Mouse (Mus musculus) kidney, postnatal 0 days (tissue): ENCODE measurements around the gene Magea2. TPM values are rescaled to one million over a fixed set of nuclear protein-coding genes. Genes with fewer than 3 reads are reported as not detected.
"Not testable (repeated sequence)": the region's sequence is repeated elsewhere in the genome, so short reads cannot be mapped to it uniquely, and the experiment has no call there.

Experiments
- ATAC-seq: fragments of 200-750 bp; cut with Nextera tagmentation; replicated peaks from 2 replicates; pipeline ENCODE4 v1.8.0; 2017; ENCODE audit warnings: low read depth, moderate number of reproducible peaks, moderate TSS enrichment, moderate library complexity; ENCODE audit not compliant: low FRiP score
- DNase-seq: peaks from one replicate; pipeline ENCODE4 v3.0.0-alpha.2; 2016; ENCODE audit warnings: low spot score
- H3K27ac ChIP-seq: fragments of 300-500 bp; sonication (generic); 2 replicates; pipeline ENCODE4 v1.5.1; 2014; ENCODE audit warnings: mild to moderate bottlenecking
- H3K27me3 ChIP-seq: fragments of 300-500 bp; sonication (generic); 2 replicates; pipeline ENCODE4 v1.6.1; 2014; ENCODE audit warnings: low read length, mixed read lengths; ENCODE audit not compliant: insufficient read depth
- H3K36me3 ChIP-seq: fragments of 300-500 bp; sonication (generic); 2 replicates; pipeline ENCODE4 v1.6.1; 2014; ENCODE audit warnings: low read length, mixed read lengths; ENCODE audit not compliant: insufficient read depth
- H3K4me1 ChIP-seq: fragments of 300-500 bp; sonication (generic); replicated peaks from 2 replicates; pipeline ENCODE4 v1.6.1; 2014; ENCODE audit warnings: antibody characterized with exemption, low read length, mixed read lengths; ENCODE audit not compliant: insufficient read depth
- H3K4me2 ChIP-seq: fragments of 300-500 bp; sonication (generic); 2 replicates; pipeline ENCODE4 v1.6.1; 2014; ENCODE audit warnings: mild to moderate bottlenecking, low read length, moderate library complexity, mixed read lengths
- H3K4me3 ChIP-seq: fragments of 300-500 bp; sonication (generic); replicated peaks from 2 replicates; pipeline ENCODE4 v1.5.1; 2014; ENCODE audit warnings: low read depth, low read length
- H3K9ac ChIP-seq: fragments of 300-500 bp; sonication (generic); 2 replicates; pipeline ENCODE4 v1.6.1; 2014; ENCODE audit warnings: low read depth, low read length
- H3K9me3 ChIP-seq: fragments of 300-500 bp; sonication (generic); replicated peaks from 2 replicates; pipeline ENCODE4 v1.6.1; 2016; ENCODE audit warnings: low read length, inconsistent platforms, mixed read lengths
- CTCF ChIP-seq: IDR thresholded peaks from 2 replicates; pipeline ENCODE4 v1.5.1; 2016; ENCODE audit warnings: antibody characterized with exemption, low read depth, mild to moderate bottlenecking, moderate library complexity
- WGBS: fragments of 180-500 bp; shearing (Covaris S2); extraction: QIAGEN DNeasy Blood & Tissue Kit; methylation state at CpG from one replicate; pipeline ENCODE4 v1.1.7; 2014; 5-methylcytosine and 5-hydroxymethylcytosine counted together
- polyA plus RNA-seq: library from polyadenylated mRNA; unstranded; fragments of >200 nt; fragmentation: Nextera tagmentation; extraction: Ambion mirVana; gene quantifications from 2 replicates; pipeline ENCODE4 v1.2.1, GENCODE M21; 2015

Gene Magea2
- polyA plus RNA-seq: not detected in 2 replicates

DNA sequence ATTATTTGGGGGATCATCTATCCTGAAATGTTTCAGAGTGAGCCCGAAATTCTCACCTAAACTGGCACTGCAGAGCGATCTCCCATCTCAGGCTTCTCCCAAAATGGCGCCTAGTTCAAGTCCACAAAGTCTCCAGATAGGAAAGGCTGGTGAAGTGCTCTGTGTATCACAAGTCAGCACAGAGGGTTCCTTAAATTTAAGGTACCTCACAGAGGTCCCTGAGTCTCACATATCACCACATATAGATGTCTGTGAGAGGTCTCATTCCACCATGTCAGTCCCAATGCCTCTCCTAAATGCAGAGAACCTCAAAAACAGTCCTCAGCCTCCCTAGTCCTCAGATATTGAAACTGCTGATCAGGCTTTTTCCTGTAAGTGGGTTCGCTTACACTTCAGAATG lies at the start of gene Magea2:
Gene Magea2, minus strand, starts transcription at position 101 of the 400 bp plus-strand sequence.
- ATAC-seq, H3K4me1 ChIP-seq, H3K4me3 ChIP-seq, H3K36me3 ChIP-seq, H3K9me3 ChIP-seq, H3K4me2 ChIP-seq, H3K27ac ChIP-seq, H3K9ac ChIP-seq, DNase-seq, H3K27me3 ChIP-seq: not testable (repeated sequence)
- WGBS: 90% methylated on average over 3 of the region's 4 CpGs

DNA sequence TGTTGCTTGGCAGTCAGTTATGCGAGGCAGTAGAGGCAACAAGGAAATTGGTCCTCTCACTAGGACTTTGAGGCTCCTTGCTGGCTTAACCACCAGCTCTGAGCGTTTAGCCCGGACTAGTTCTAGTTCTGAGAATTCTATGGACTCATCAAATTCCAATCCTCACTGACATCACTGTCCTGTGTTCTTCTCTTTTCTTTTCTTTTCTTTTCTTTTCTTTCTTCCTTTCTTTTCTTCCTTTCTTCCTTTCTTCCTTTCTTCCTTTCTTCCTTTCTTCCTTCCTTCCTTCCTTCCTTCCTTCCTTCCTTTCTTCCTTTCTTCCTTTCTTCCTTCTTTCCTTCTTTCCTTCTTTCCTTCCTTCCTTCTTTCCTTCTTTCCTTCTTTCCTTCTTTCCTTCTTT lies 34.8 kb upstream of the Magea2 start, which contains the start of gene Cldn34b2:
Gene Cldn34b2, minus strand, starts transcription at position 101 of the 400 bp plus-strand sequence.
- not testable (repeated sequence) for DNase-seq, H3K9ac ChIP-seq, H3K9me3 ChIP-seq, H3K27me3 ChIP-seq, H3K4me1 ChIP-seq, H3K4me3 ChIP-seq, ATAC-seq, H3K27ac ChIP-seq, H3K4me2 ChIP-seq, H3K36me3 ChIP-seq
- WGBS: 78% methylated on average over 3 of the region's 3 CpGs

DNA sequence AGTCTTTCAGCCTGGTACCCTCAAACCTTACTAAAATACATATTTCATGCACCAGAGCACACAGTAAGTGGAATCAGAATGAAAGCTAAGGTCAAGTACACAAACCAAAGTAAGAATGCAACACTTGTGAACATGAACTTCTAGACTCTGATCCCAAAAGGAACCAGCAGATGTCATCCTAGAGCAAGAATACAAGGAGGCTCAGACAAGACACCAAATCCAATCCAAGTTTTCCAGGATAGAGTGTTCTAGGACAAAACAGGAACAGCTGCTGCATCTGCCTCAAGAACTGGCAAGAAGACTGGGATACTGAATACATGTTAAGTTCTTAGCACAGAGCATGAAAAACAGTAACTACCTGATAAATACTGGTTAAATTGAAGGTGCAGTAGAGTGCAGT lies 4.6 kb upstream of the Magea2 start:
- Histone ChIP-seq H3K4me2 (no peak overlapping the region), H3K27me3 (no peaks in the 10 kb centered on the region), H3K4me3 (no peak overlapping the region), H3K36me3 (no peaks in the 10 kb centered on the region), H3K9ac (no peak overlapping the region), H3K27ac (no peak overlapping the region), H3K9me3 (no peaks in the 10 kb centered on the region), H3K4me1 (no peaks in the 10 kb centered on the region)
- peak; percentile 65 for TF ChIP-seq CTCF
- DNase-seq (peak; percentile 38), ATAC-seq (no peak)

DNA sequence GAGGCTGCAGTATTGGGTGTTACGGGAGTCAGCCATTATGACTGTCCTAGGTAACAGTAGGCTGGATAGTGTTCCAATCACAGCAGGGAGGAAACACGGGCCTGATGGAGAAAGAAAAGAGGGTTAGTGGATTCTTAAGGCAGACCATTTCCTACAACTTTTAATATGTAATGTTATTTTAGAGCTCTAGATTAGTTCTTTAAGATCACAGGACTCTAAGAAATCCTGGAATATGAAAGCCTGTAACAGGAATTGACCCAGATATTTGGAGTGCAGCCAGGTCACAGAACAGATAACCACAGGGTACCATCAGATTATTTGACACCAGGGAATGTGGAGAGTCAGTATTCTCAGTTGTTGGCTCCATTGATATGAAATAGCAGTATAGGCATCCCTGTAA lies 3.8 kb downstream of the Magea2 start, which contains the start of gene Magea1:
Gene Magea1, minus strand, starts transcription at position 101 of the 400 bp plus-strand sequence.
- H3K9ac ChIP-seq, H3K27ac ChIP-seq, H3K4me3 ChIP-seq, H3K36me3 ChIP-seq, H3K4me1 ChIP-seq, H3K27me3 ChIP-seq, ATAC-seq, H3K9me3 ChIP-seq, DNase-seq, H3K4me2 ChIP-seq: not testable (repeated sequence)
- WGBS: 80% methylated on average over 1 of the region's 2 CpGs

DNA sequence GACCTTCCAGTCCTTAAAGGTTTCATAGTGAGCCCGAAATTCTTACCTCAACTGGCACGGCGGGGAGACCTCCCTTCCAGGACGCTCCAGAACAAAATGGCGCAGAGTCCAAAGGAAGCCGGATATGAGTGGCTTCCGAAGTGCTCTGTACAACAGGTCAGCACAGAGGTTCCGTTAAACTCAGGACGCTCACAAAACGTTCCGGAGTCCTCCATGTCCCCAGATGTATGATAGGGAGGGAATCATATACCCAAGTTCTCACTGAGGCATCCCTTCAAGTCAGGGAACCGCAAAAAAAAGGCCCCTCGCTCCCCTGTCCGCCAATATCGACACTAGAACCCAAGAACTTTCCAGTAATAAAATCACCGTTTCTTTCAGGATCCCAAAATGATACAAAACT lies 30.4 kb downstream of the Magea2 start, which contains the start of gene Magea5:
Gene Magea5, minus strand, starts transcription at position 101 of the 400 bp plus-strand sequence.
- H3K36me3 ChIP-seq: not testable (repeated sequence)

DNA sequence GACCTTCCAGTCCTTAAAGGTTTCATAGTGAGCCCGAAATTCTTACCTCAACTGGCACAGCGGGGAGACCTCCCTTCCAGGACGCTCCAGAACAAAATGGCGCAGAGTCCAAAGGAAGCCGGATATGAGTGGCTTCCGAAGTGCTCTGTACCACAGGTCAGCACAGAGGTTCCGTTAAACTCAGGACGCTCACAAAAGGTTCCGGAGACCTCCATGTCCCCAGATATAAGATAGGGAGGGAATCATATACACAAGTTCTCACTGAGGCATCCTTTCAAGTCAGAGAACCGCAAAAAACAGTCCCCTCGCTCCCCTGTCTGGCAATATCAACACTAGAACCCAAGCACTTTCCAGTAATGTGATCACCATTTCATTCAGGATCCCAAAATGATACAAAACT lies 97.7 kb downstream of the Magea2 start, which contains the start of gene Magea8:
Gene Magea8, minus strand, starts transcription at position 101 of the 400 bp plus-strand sequence.
- ATAC-seq, H3K36me3 ChIP-seq, DNase-seq, H3K9ac ChIP-seq, H3K9me3 ChIP-seq, H3K27me3 ChIP-seq, H3K4me2 ChIP-seq, H3K4me3 ChIP-seq, H3K27ac ChIP-seq, H3K4me1 ChIP-seq: not testable (repeated sequence)
- WGBS: 92% methylated on average over 11 of the region's 11 CpGs

More for the DNA sequence above, 30.4 kb downstream of the Magea2 start, which contains the start of gene Magea5:
- not testable (repeated sequence) for H3K9ac ChIP-seq, ATAC-seq, DNase-seq, H3K27me3 ChIP-seq, H3K4me1 ChIP-seq, H3K4me2 ChIP-seq, H3K9me3 ChIP-seq, H3K4me3 ChIP-seq, H3K27ac ChIP-seq
- 89% methylated on average over 13 of the region's 16 CpGs for WGBS

Other genes with a start within 250 kb of the Magea2 start
- not detected in 2 replicates for gene Cldn34b1, start 203.4 kb downstream of the Magea2 start, polyA plus RNA-seq
- gene Magea6, start 157.7 kb downstream of the Magea2 start, polyA plus RNA-seq: not detected in 2 replicates
- not detected in 2 replicates for gene Magea3, start 144.2 kb downstream of the Magea2 start, polyA plus RNA-seq
- gene Magea8, start 97.8 kb downstream of the Magea2 start, polyA plus RNA-seq: not detected in 2 replicates
- not detected in 2 replicates for gene Magea5, start 30.5 kb downstream of the Magea2 start, polyA plus RNA-seq
- not detected in 2 replicates for gene Magea1, start 3.9 kb downstream of the Magea2 start, polyA plus RNA-seq
- 0.17 TPM in 1 of 2 replicates, not detected in the other for gene Cldn34b2, start 34.7 kb upstream of the Magea2 start, polyA plus RNA-seq
- gene Sat1, start 122.8 kb upstream of the Magea2 start, polyA plus RNA-seq: 510 and 558 TPM in 2 replicates
- 63.9 and 66.5 TPM in 2 replicates for gene Acot9, start 168.8 kb upstream of the Magea2 start, polyA plus RNA-seq
- 281 and 291 TPM in 2 replicates for gene Prdx4, start 247.1 kb upstream of the Magea2 start, polyA plus RNA-seq